ENCODE assay signal across 22 mouse cellular contexts in the genomic region with DNA sequence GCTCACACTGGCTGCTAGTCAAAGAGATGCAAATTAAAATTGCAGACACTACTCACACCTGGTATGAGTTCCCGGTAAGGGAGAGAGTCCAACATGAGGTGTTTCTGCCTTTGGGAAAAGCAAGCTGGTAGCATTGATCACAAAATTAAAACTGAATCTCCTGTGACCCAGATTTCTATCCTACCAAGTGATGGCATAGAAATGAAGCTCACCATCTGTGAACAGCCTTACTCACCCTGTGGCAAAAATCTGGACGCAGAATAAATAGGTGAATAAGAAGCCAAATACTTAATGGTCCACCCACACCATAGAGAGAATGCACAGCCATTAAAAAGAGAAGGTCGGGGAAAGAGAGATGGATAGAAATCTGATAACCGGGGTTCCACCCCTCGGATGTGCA.
DNase-seq lines count a peak whose midpoint lies in the region; ATAC-seq lines count a peak whose summit lies in the region.
"Had no signal": no experiment of that assay in that cellular context is flagged by ENCODE, and none has a peak within 500 bp of the region (broad histone marks: within the 10 kb centered on the region; RNA-seq: fewer than 3 reads in every experiment).

No protein-coding gene starts in this region.

- intact Hi-C loops in heart, postnatal 14 days (cut with DNase I), result no loop called here

- no peak for DNase-seq in cerebellum, postnatal 10 days
- peak; percentile 16 for DNase-seq in heart, adult 11 months
- DNase-seq in heart, postnatal 14 days, result no peak
- peak; percentile 89 for DNase-seq in cerebellum, adult 9-10 months
- peak; percentile 15 to 52 for DNase-seq in cerebellum, postnatal 36 days
- DNase-seq in kidney, postnatal 14 days, result no peak
- DNase-seq in left cerebral cortex, adult 18-20 months (ENCODE audit: low spot score in 2 of 2), result no peak
- DNase-seq: adrenal gland, adult 8-10 months; adrenal gland, postnatal 25 days; gastrocnemius, adult 2 months; gastrocnemius, postnatal 14 days; heart, adult 18-20 months; heart, postnatal 10 days; heart, postnatal 4 days; kidney, adult 18-20 months; kidney, adult 9 months had no signal

- peak; percentile 69 for ATAC-seq in cerebellum, adult (ENCODE audit: insufficient number of reproducible peaks, low FRiP score, low TSS enrichment)
- ATAC-seq: activated CD4-positive, CD25-positive, alpha-beta regulatory T cell, adult 4 months; forebrain, embryonic 15.5 days; hindbrain, postnatal 0 days; inflammation-experienced regulatory T-cells, adult 6 months; intestine, embryonic 16.5 days had no signal

Comparison
In these comparisons a context has a peak if more than half of its experiments do, and no peak if none do; other contexts are left out.
1. DNase-seq: peak in heart, adult 11 months (single experiment), cerebellum, adult 9-10 months (single experiment) and cerebellum, postnatal 36 days (2 of 2); none in cerebellum, postnatal 10 days (0 of 2), heart, postnatal 14 days (0 of 2), kidney, postnatal 14 days (single experiment) and left cerebral cortex, adult 18-20 months (0 of 2).